Mouse (Mus musculus): Measurements from ENCODE around the gene 4930402H24Rik. TPM values are rescaled to one million over a fixed set of nuclear protein-coding genes. Genes with fewer than 3 reads are reported as not detected.

4930402H24Rik gene
- polyA plus RNA-seq, 1 experiment from 2014 or later: 44.6 TPM

Other genes with a start within 250 kb of the 4930402H24Rik start
- gene Ddrgk1, start 241.7 kb downstream of the 4930402H24Rik start, polyA plus RNA-seq (2016; fragmentation: Nextera tagmentation; extraction: Ambion mirVana): 55.6 and 58.3 TPM in 2 replicates
- 135 and 137 TPM in 2 replicates for gene Itpa, start 238.8 kb downstream of the 4930402H24Rik start, polyA plus RNA-seq (2016; fragmentation: Nextera tagmentation; extraction: Ambion mirVana)
- 1.4 and 2.0 TPM in 2 replicates for gene Slc4a11, start 208.9 kb downstream of the 4930402H24Rik start, polyA plus RNA-seq (2016; fragmentation: Nextera tagmentation; extraction: Ambion mirVana)
- 10.1 and 11.0 TPM in 2 replicates for gene Atrn, start 89 bp upstream of the 4930402H24Rik start, polyA plus RNA-seq (2016; fragmentation: Nextera tagmentation; extraction: Ambion mirVana)
- gene Gfra4, start 136.7 kb upstream of the 4930402H24Rik start, polyA plus RNA-seq (2016; fragmentation: Nextera tagmentation; extraction: Ambion mirVana): 25.0 and 26.5 TPM in 2 replicates
- 7.4 and 7.5 TPM in 2 replicates for gene Adam33, start 157.4 kb upstream of the 4930402H24Rik start, polyA plus RNA-seq (2016; fragmentation: Nextera tagmentation; extraction: Ambion mirVana)
- 0.08 and 0.11 TPM in 2 replicates for gene Siglec1, start 180.4 kb upstream of the 4930402H24Rik start, polyA plus RNA-seq (2016; fragmentation: Nextera tagmentation; extraction: Ambion mirVana)
- gene Hspa12b, start 220.9 kb upstream of the 4930402H24Rik start, polyA plus RNA-seq (2016; fragmentation: Nextera tagmentation; extraction: Ambion mirVana): 15.9 and 17.7 TPM in 2 replicates
- not detected in 2 replicates for gene Gm11037, start 227.1 kb upstream of the 4930402H24Rik start, polyA plus RNA-seq (2016; fragmentation: Nextera tagmentation; extraction: Ambion mirVana)